8 mouse cellular contexts compared by ENCODE assay signal in genomic region chr6:31525231-31525900, GRCm38 (mm10). TPM values are rescaled to one million over a fixed set of nuclear protein-coding genes. Genes with fewer than 3 reads are reported as not detected.
DNase-seq lines count a peak whose midpoint lies in the region; ATAC-seq lines count a peak whose summit lies in the region.

No protein-coding gene starts in this region.

- no peak overlapping the region for H3K4me3 ChIP-seq in forebrain, embryonic 11.5 days (ENCODE audit: low read depth, low read length)
- no peak overlapping the region for H3K4me3 ChIP-seq in intestine, embryonic 14.5 days (ENCODE audit: low read depth, low read length)
- no peak overlapping the region for H3K4me3 ChIP-seq in liver, embryonic 11.5 days (ENCODE audit: low read depth, low read length)
- H3K4me3 ChIP-seq in neural tube, embryonic 11.5 days (ENCODE audit: low read depth, low read length), result no peak overlapping the region

- WGBS in forebrain, embryonic 11.5 days, result 73% methylated on average over 6 of the region's 6 CpGs
- WGBS in intestine, embryonic 14.5 days, result 72% methylated on average over 6 of the region's 6 CpGs
- 78% methylated on average over 6 of the region's 6 CpGs for WGBS in liver, embryonic 11.5 days
- 69% methylated on average over 6 of the region's 6 CpGs for WGBS in neural tube, embryonic 11.5 days

- no peaks in the 10 kb centered on the region for H3K9me3 ChIP-seq in forebrain, embryonic 11.5 days (ENCODE audit: control insufficient read depth, low read length)
- H3K9me3 ChIP-seq in intestine, embryonic 14.5 days (ENCODE audit: control insufficient read depth, low read length), result no peaks in the 10 kb centered on the region
- no peaks in the 10 kb centered on the region for H3K9me3 ChIP-seq in liver, embryonic 11.5 days (ENCODE audit: control insufficient read depth, low read length)
- H3K9me3 ChIP-seq in neural tube, embryonic 11.5 days (ENCODE audit: control insufficient read depth, low read length), result no peaks in the 10 kb centered on the region

- no peak overlapping the region for H3K27ac ChIP-seq in forebrain, embryonic 11.5 days (ENCODE audit: low read depth, low read length)
- H3K27ac ChIP-seq in intestine, embryonic 14.5 days (ENCODE audit: low read depth), result no peak overlapping the region
- H3K27ac ChIP-seq in liver, embryonic 11.5 days (ENCODE audit: low read depth, low read length), result no peak overlapping the region
- H3K27ac ChIP-seq in neural tube, embryonic 11.5 days (ENCODE audit: low read depth, low read length), result no peak overlapping the region

- ATAC-seq in forebrain, embryonic 11.5 days (replicated peaks; ENCODE audit: low FRiP score), result peak; percentile 66
- ATAC-seq in intestine, embryonic 14.5 days (replicated peaks; ENCODE audit: low FRiP score, low TSS enrichment, low read depth), result peak; percentile 53; the same call in 1 of the 2 replicates
- peak; percentile 65 for ATAC-seq in liver, embryonic 11.5 days (replicated peaks; ENCODE audit: low FRiP score)
- ATAC-seq in neural tube, embryonic 11.5 days (ENCODE audit: insufficient read depth, low FRiP score, low TSS enrichment), result peak; percentile 53; the same call in 1 of the 2 replicates

- H3K9ac ChIP-seq in forebrain, embryonic 11.5 days (ENCODE audit: low read length), result no peak overlapping the region
- no peak overlapping the region for H3K9ac ChIP-seq in intestine, embryonic 14.5 days (ENCODE audit: low read length)
- no peak overlapping the region for H3K9ac ChIP-seq in liver, embryonic 11.5 days (ENCODE audit: low read depth, low read length)
- H3K9ac ChIP-seq in neural tube, embryonic 11.5 days (ENCODE audit: low read length), result no peak overlapping the region

- no peaks in the 10 kb centered on the region for H3K4me1 ChIP-seq in forebrain, embryonic 11.5 days (replicated peaks; ENCODE audit: control insufficient read depth, insufficient read depth, low read length)
- H3K4me1 ChIP-seq in intestine, embryonic 14.5 days (replicated peaks; ENCODE audit: control insufficient read depth, insufficient read depth, low read length), result no peaks in the 10 kb centered on the region
- H3K4me1 ChIP-seq in liver, embryonic 11.5 days (replicated peaks; ENCODE audit: control insufficient read depth, insufficient read depth, low read length), result no peaks in the 10 kb centered on the region; the same call in 1 of the 2 replicates
- no peaks in the 10 kb centered on the region for H3K4me1 ChIP-seq in neural tube, embryonic 11.5 days (ENCODE audit: control insufficient read depth, insufficient read depth, low read length)

- H3K36me3 ChIP-seq in forebrain, embryonic 11.5 days (ENCODE audit: control insufficient read depth, insufficient read depth, low read length), result peaks cover 3% of the 10 kb centered on the region; the same call in 1 of the 2 replicates
- peaks cover 30% of the 10 kb centered on the region; the same call in 1 of the 2 replicates for H3K36me3 ChIP-seq in intestine, embryonic 14.5 days (ENCODE audit: control insufficient read depth, insufficient read depth, low read length)
- H3K36me3 ChIP-seq in liver, embryonic 11.5 days (ENCODE audit: control insufficient read depth, insufficient read depth, low read length), result peaks cover 29% of the 10 kb centered on the region
- H3K36me3 ChIP-seq in neural tube, embryonic 11.5 days (ENCODE audit: control insufficient read depth, insufficient read depth, low read length), result no peaks in the 10 kb centered on the region

- H3K4me2 ChIP-seq in forebrain, embryonic 11.5 days (ENCODE audit: low read depth, low read length, severe bottlenecking), result no peak overlapping the region
- H3K4me2 ChIP-seq in intestine, embryonic 14.5 days (ENCODE audit: low read length), result no peak overlapping the region
- H3K4me2 ChIP-seq in liver, embryonic 11.5 days, result no peak overlapping the region
- H3K4me2 ChIP-seq in neural tube, embryonic 11.5 days (ENCODE audit: low read depth), result no peak overlapping the region

- DNase-seq in right cerebral cortex, adult 2 months (ENCODE audit: low spot score in 2 of 2), result peak; percentile 72 to 73
- no peak for DNase-seq in right cerebral cortex, postnatal 36 days (ENCODE audit: low spot score in 2 of 2)
- peak; percentile 86 for DNase-seq in brain, adult 2 months (ENCODE audit: low read depth, low spot score)
- DNase-seq in forebrain, embryonic 11.5 days (ENCODE audit: low spot score), result peak; percentile 85
- peak; percentile 89 for DNase-seq in intestine, embryonic 14.5 days (ENCODE audit: low spot score)
- no peak for DNase-seq in liver, embryonic 11.5 days (ENCODE audit: low spot score)
- DNase-seq in neural tube, embryonic 11.5 days (ENCODE audit: low spot score), result peak; percentile 77
- peak; percentile 29 to 48 for DNase-seq in thymus, postnatal 36 days

- no peaks in the 10 kb centered on the region for H3K27me3 ChIP-seq in forebrain, embryonic 11.5 days (ENCODE audit: control insufficient read depth, insufficient read depth, low read length)
- H3K27me3 ChIP-seq in intestine, embryonic 14.5 days (replicated peaks; ENCODE audit: control insufficient read depth, insufficient read depth, low read length), result no peaks in the 10 kb centered on the region
- H3K27me3 ChIP-seq in liver, embryonic 11.5 days (replicated peaks; ENCODE audit: control insufficient read depth, insufficient read depth, low read length), result no peaks in the 10 kb centered on the region
- H3K27me3 ChIP-seq in neural tube, embryonic 11.5 days (ENCODE audit: control insufficient read depth, insufficient read depth, low read length), result no peaks in the 10 kb centered on the region

RNA-seq across cellular contexts. Expression of gene Podxl, which starts 38.4 kb away (rescaled TPM):
- polyA plus RNA-seq in forebrain, embryonic 11.5 days (2014; fragmentation: Nextera tagmentation; extraction: Ambion mirVana), result 11.7 and 13.7 TPM in 2 replicates
- 38.9 and 41.1 TPM in 2 replicates for polyA plus RNA-seq in intestine, embryonic 14.5 days (2014; fragmentation: Nextera tagmentation; extraction: Ambion mirVana)
- 27.8 and 29.1 TPM in 2 replicates for polyA plus RNA-seq in liver, embryonic 11.5 days (2014; fragmentation: Nextera tagmentation; extraction: Ambion mirVana)
- polyA plus RNA-seq in neural tube, embryonic 11.5 days (2014; fragmentation: Nextera tagmentation; extraction: Ambion mirVana), result 10.8 and 11.0 TPM in 2 replicates

Comparison
In these comparisons a context has a peak if more than half of its experiments do, and no peak if none do; other contexts are left out.
1. DNase-seq: peak in right cerebral cortex, adult 2 months (2 of 2), brain, adult 2 months (single experiment), forebrain, embryonic 11.5 days (single experiment), intestine, embryonic 14.5 days (single experiment), neural tube, embryonic 11.5 days (single experiment) and thymus, postnatal 36 days (2 of 2); none in right cerebral cortex, postnatal 36 days (0 of 2) and liver, embryonic 11.5 days (single experiment).
2. Peak in every context shown above with its lines, with median percentiles within 50 percentile points of each other: ATAC-seq.